Mouse (Mus musculus) mesoderm, embryonic 11.5 days (tissue): Measurements from ENCODE around the gene Atxn7.

Source experiments
- DNase-seq: peaks from one replicate; pipeline ENCODE4 v3.0.0-alpha.2; 2012; ENCODE audit warnings: low read depth, low spot score

Gene Atxn7

DNA sequence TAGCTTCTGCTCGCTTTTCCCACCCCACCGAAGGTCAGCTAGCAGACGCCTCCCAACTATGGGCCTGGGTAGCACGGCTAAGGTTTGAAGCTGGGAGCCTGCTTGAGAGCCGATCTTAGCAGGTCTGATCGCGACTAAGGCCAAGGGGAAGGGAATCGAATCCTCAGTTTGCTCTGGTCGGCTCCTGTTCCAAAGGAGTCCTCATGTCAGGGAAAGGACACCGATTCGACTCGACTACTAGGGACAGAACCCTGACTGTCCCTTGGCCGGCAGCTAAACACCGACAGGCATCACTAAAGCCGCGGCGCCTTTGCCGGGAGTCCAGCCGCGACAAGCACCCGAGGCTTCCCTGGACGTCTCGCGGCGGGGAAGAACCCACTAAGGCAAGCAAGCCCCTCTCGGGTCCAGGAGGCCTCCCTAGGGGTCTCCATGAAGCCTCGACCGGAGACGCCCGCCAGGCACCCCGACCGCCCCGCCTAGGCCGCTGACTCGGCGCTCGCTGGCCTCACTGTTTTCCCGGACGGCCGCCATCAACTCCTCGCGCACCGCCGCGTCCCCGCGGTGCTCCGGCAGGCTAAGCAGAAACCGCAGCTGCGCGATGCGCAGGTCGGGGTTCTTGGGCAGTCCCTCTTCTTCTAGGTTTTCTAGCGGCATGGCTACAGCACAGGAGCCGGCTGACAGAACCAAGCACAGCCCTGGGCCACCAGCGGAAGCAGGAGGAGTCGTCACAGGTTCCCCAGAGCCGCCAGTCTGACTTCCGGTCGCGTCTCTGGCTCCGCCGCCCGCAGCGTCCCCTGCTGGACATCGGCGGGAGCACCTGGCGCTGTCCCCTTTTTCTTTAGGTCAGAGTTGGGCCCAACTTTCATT is 159.2 kb downstream of the Atxn7 start, which contains the start of gene Psmd6:
TSS of gene Psmd6 (minus strand) at position 755 of the 867 bp plus-strand sequence.
- peak; percentile 87 for DNase-seq
